Mouse (Mus musculus): ENCODE data around the gene Srebf1. TPM values are rescaled to one million over a fixed set of nuclear protein-coding genes. Genes with fewer than 3 reads are reported as not detected.
A peak's percentile ranks its signal among the peaks of the same experiment; 100 is the strongest.

Srebf1 gene
- polyA plus RNA-seq, 1 experiment = 106 TPM

DNA sequence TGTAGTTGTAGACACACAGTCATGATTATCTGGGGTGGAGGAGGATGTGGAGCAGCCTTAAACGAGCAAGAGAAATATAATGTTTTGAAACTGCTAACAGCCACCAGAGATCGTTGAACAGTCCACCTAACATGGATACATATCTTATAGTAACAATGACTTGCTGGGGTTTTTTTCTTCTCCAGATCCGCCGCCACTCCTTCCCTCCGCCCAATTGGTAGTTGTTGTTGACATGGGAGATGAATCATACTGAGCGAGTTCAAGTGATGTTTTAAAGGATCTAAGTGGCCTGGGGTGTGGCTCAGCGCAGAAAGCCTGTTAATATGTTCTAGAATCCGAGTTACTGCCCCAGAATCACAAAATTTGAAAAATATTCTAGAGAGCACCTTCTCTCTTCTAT lies 2.8 kb downstream of the Srebf1 start:
- DNase-seq (ENCODE audit: low read depth in 1 of 2, low spot score in 2 of 2) = no peak
- no peak for TF ChIP-seq POLR2A (IDR thresholded peaks at IDR 0.05; ENCODE audit: low read depth, low read length)
- no peak for TF ChIP-seq CTCF (IDR thresholded peaks at IDR 0.05; ENCODE audit: extremely low read depth, insufficient read depth, insufficient read length, insufficient replicate concordance)
- no peaks in the 10 kb centered on the region; the same call in 1 of the 2 replicates for H3K36me3 ChIP-seq (ENCODE audit: control insufficient read depth, insufficient read depth, low read length)
- 21% methylated on average over 8 of the region's 8 CpGs for WGBS
- peak overlapping the region; percentile 92; the same call in 1 of the 2 replicates for H3K27ac ChIP-seq (ENCODE audit: insufficient read depth, low read length)
- peak overlapping the region; percentile 99 for H3K4me3 ChIP-seq (ENCODE audit: extremely low read depth, insufficient read depth, insufficient read length)
- no peaks in the 10 kb centered on the region for H3K27me3 ChIP-seq (ENCODE audit: control insufficient read depth, insufficient read depth, low read length)
- H3K4me1 ChIP-seq (ENCODE audit: control insufficient read depth, insufficient read depth, insufficient read length) = peaks cover 18% of the 10 kb centered on the region; the same call in 1 of the 2 replicates

DNA sequence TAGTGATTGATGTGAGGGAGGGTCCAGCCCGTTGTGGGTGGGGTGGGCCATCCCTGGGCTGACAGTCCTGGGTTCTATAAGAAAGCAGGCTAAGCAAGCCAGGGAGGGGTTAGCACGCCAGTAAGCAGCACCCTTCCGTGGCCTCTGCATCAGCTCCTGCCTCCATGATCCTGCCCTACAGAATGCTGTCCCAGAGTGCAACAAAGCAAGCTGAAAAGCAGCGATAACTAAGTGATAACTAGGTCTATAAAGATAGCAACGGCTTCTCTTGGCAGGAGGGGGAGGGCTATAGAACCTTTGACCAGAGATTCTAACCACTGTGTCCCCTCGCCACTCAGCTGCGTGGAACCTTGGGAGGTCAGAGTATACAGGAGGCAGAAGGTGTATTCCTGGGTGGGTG lies 4.9 kb downstream of the Srebf1 start:
- Histone ChIP-seq H3K27ac (ENCODE audit: insufficient read depth, low read length) (no peak overlapping the region), H3K4me1 (ENCODE audit: control insufficient read depth, insufficient read depth, insufficient read length) (peaks cover 18% of the 10 kb centered on the region; the same call in 1 of the 2 replicates), H3K27me3 (ENCODE audit: control insufficient read depth, insufficient read depth, low read length) (no peaks in the 10 kb centered on the region), H3K4me3 (ENCODE audit: extremely low read depth, insufficient read depth, insufficient read length) (no peak overlapping the region), H3K36me3 (ENCODE audit: control insufficient read depth, insufficient read depth, low read length) (no peaks in the 10 kb centered on the region; the same call in 1 of the 2 replicates)
- no peak for DNase-seq (ENCODE audit: low read depth in 1 of 2, low spot score in 2 of 2)
- WGBS = 82% methylated on average over 7 of the region's 7 CpGs
- TF ChIP-seq CTCF (IDR thresholded peaks at IDR 0.05; ENCODE audit: extremely low read depth, insufficient read depth, insufficient read length, insufficient replicate concordance) (no peak), POLR2A (IDR thresholded peaks at IDR 0.05; ENCODE audit: low read depth, low read length) (no peak)

- H3K4me1 ChIP-seq (ENCODE audit: control insufficient read depth, insufficient read depth, insufficient read length) = peaks cover 18% of the 10 kb centered on the region; the same call in 1 of the 2 replicates
- no peak overlapping the region for H3K4me3 ChIP-seq (ENCODE audit: extremely low read depth, insufficient read depth, insufficient read length)
- no peak for DNase-seq (ENCODE audit: low read depth in 1 of 2, low spot score in 2 of 2)
- H3K27me3 ChIP-seq (ENCODE audit: control insufficient read depth, insufficient read depth, low read length) = no peaks in the 10 kb centered on the region
- H3K36me3 ChIP-seq (ENCODE audit: control insufficient read depth, insufficient read depth, low read length) = no peaks in the 10 kb centered on the region; the same call in 1 of the 2 replicates
- TF ChIP-seq POLR2A (IDR thresholded peaks at IDR 0.05; ENCODE audit: low read depth, low read length) (no peak), CTCF (IDR thresholded peaks at IDR 0.05; ENCODE audit: extremely low read depth, insufficient read depth, insufficient read length, insufficient replicate concordance) (no peak)
- H3K27ac ChIP-seq (ENCODE audit: insufficient read depth, low read length) = no peak overlapping the region
- 90% methylated on average over 1 of the region's 1 CpGs for WGBS
Measured at GRCm38 (mm10) chr11:60216671-60217070, 5.7 kb downstream of the Srebf1 start.

- H3K36me3 ChIP-seq (ENCODE audit: control insufficient read depth, insufficient read depth, low read length) = no peaks in the 10 kb centered on the region
- H3K27me3 ChIP-seq (ENCODE audit: control insufficient read depth, insufficient read depth, low read length) = no peaks in the 10 kb centered on the region
- TF ChIP-seq POLR2A (IDR thresholded peaks at IDR 0.05; ENCODE audit: low read depth, low read length) (no peak), CTCF (IDR thresholded peaks at IDR 0.05; ENCODE audit: extremely low read depth, insufficient read depth, insufficient read length, insufficient replicate concordance) (no peak)
- peaks cover 18% of the 10 kb centered on the region; the same call in 1 of the 2 replicates for H3K4me1 ChIP-seq (ENCODE audit: control insufficient read depth, insufficient read depth, insufficient read length)
- DNase-seq (ENCODE audit: low read depth in 1 of 2, low spot score in 2 of 2) = no peak
- H3K4me3 ChIP-seq (ENCODE audit: extremely low read depth, insufficient read depth, insufficient read length) = no peak overlapping the region
- 88% methylated on average over 6 of the region's 6 CpGs for WGBS
- no peak overlapping the region for H3K27ac ChIP-seq (ENCODE audit: insufficient read depth, low read length)
Measured at GRCm38 (mm10) chr11:60213266-60213665, 9.1 kb downstream of the Srebf1 start.

GRCm38 (mm10) chr11:60211761-60212160 lies 10.6 kb downstream of the Srebf1 start:
- H3K36me3 ChIP-seq (ENCODE audit: control insufficient read depth, insufficient read depth, low read length) = peaks cover under 1% of the 10 kb centered on the region; the same call in 1 of the 2 replicates
- WGBS = 66% methylated on average over 12 of the region's 12 CpGs
- TF ChIP-seq POLR2A (IDR thresholded peaks at IDR 0.05; ENCODE audit: low read depth, low read length) (no peak), CTCF (IDR thresholded peaks at IDR 0.05; ENCODE audit: extremely low read depth, insufficient read depth, insufficient read length, insufficient replicate concordance) (no peak)
- H3K27me3 ChIP-seq (ENCODE audit: control insufficient read depth, insufficient read depth, low read length) = no peaks in the 10 kb centered on the region
- H3K4me1 ChIP-seq (ENCODE audit: control insufficient read depth, insufficient read depth, insufficient read length) = peaks cover 18% of the 10 kb centered on the region; the same call in 1 of the 2 replicates
- no peak overlapping the region for H3K27ac ChIP-seq (ENCODE audit: insufficient read depth, low read length)
- H3K4me3 ChIP-seq (ENCODE audit: extremely low read depth, insufficient read depth, insufficient read length) = no peak overlapping the region
- DNase-seq (ENCODE audit: low read depth in 1 of 2, low spot score in 2 of 2) = no peak

- WGBS = 75% methylated on average over 3 of the region's 3 CpGs
- H3K27ac ChIP-seq (ENCODE audit: insufficient read depth, low read length) = peak overlapping the region; percentile 24; the same call in 1 of the 2 replicates
- no peak overlapping the region for H3K4me3 ChIP-seq (ENCODE audit: extremely low read depth, insufficient read depth, insufficient read length)
- H3K36me3 ChIP-seq (ENCODE audit: control insufficient read depth, insufficient read depth, low read length) = peaks cover 4% of the 10 kb centered on the region
- H3K27me3 ChIP-seq (ENCODE audit: control insufficient read depth, insufficient read depth, low read length) = no peaks in the 10 kb centered on the region
- TF ChIP-seq POLR2A (IDR thresholded peaks at IDR 0.05; ENCODE audit: low read depth, low read length) = no peak
- TF ChIP-seq CTCF (IDR thresholded peaks at IDR 0.05; ENCODE audit: extremely low read depth, insufficient read depth, insufficient read length, insufficient replicate concordance) = no peak
- no peak for DNase-seq (ENCODE audit: low read depth in 1 of 2, low spot score in 2 of 2)
- peaks cover 18% of the 10 kb centered on the region; the same call in 1 of the 2 replicates for H3K4me1 ChIP-seq (ENCODE audit: control insufficient read depth, insufficient read depth, insufficient read length)
Measured at GRCm38 (mm10) chr11:60211152-60211551, 11.2 kb downstream of the Srebf1 start.

GRCm38 (mm10) chr11:60210305-60210724 lies 12.1 kb downstream of the Srebf1 start:
- Histone ChIP-seq H3K36me3 (ENCODE audit: control insufficient read depth, insufficient read depth, low read length) (peaks cover 9% of the 10 kb centered on the region), H3K27me3 (ENCODE audit: control insufficient read depth, insufficient read depth, low read length) (no peaks in the 10 kb centered on the region), H3K4me1 (ENCODE audit: control insufficient read depth, insufficient read depth, insufficient read length) (peaks cover 18% of the 10 kb centered on the region; the same call in 1 of the 2 replicates), H3K27ac (ENCODE audit: insufficient read depth, low read length) (peak overlapping the region; percentile 24), H3K4me3 (ENCODE audit: extremely low read depth, insufficient read depth, insufficient read length) (peak overlapping the region; percentile 54)
- under 1% methylated on average over 47 of the region's 47 CpGs for WGBS
- no peak for TF ChIP-seq CTCF (IDR thresholded peaks at IDR 0.05; ENCODE audit: extremely low read depth, insufficient read depth, insufficient read length, insufficient replicate concordance)
- TF ChIP-seq POLR2A (IDR thresholded peaks at IDR 0.05; ENCODE audit: low read depth, low read length) = no peak
- peak; percentile 82 to 96 for DNase-seq (ENCODE audit: low read depth in 1 of 2, low spot score in 2 of 2)
